Mouse (Mus musculus) G1E (cell line): ENCODE results near the gene B3gnt7.

Experiments used
- CTCF ChIP-seq: IDR thresholded peaks from 2 replicates; pipeline ENCODE4 v1.5.1; 2012; ENCODE audit warnings: low read depth, low read length, inconsistent platforms, mixed read lengths
- GATA1 ChIP-seq: IDR thresholded peaks from 2 replicates; pipeline ENCODE4 v1.6.1; 2012; ENCODE audit warnings: borderline replicate concordance, low read length, inconsistent platforms, mixed read lengths
- POLR2AphosphoS5 ChIP-seq: IDR thresholded peaks from 2 replicates; pipeline ENCODE4 v1.6.1; 2012; ENCODE audit warnings: low read depth, low read length, inconsistent platforms; ENCODE audit not compliant: insufficient replicate concordance

GRCm38 (mm10) chr1:86350576-86350975 is 47.9 kb downstream of the B3gnt7 start:
- no peak for TF ChIP-seq CTCF
- TF ChIP-seq GATA1 = no peak
- TF ChIP-seq POLR2AphosphoS5 = no peak
